Mouse (Mus musculus): ENCODE data around the gene Il21r. TPM values are rescaled to one million over a fixed set of nuclear protein-coding genes. Genes with fewer than 3 reads are reported as not detected.

Il21r gene
- polyA plus RNA-seq, 1 experiment, result not detected

GRCm38 (mm10) chr7:125604362-125605319 is 1.4 kb downstream of the Il21r start:
- H3K4me3 ChIP-seq (ENCODE audit: insufficient read depth, low read depth, low read length), result no peak overlapping the region
- no peak overlapping the region for H3K27ac ChIP-seq (ENCODE audit: insufficient read depth, low read depth, low read length)
- no peak for TF ChIP-seq CTCF (IDR thresholded peaks at IDR 0.05; ENCODE audit: insufficient read depth, low read depth, low read length)
- TF ChIP-seq POLR2A (IDR thresholded peaks at IDR 0.05; ENCODE audit: insufficient read depth, low read depth, low read length), result no peak
- H3K4me1 ChIP-seq (ENCODE audit: control insufficient read depth, insufficient read depth, low read length), result no peaks in the 10 kb centered on the region
- 85% methylated on average over 12 of the region's 12 CpGs for WGBS

GRCm38 (mm10) chr7:125605725-125606139 is 2.5 kb downstream of the Il21r start:
- 84% methylated on average over 4 of the region's 4 CpGs for WGBS
- TF ChIP-seq CTCF (IDR thresholded peaks at IDR 0.05; ENCODE audit: insufficient read depth, low read depth, low read length) (no peak), POLR2A (IDR thresholded peaks at IDR 0.05; ENCODE audit: insufficient read depth, low read depth, low read length) (no peak)
- H3K4me3 ChIP-seq (ENCODE audit: insufficient read depth, low read depth, low read length), result no peak overlapping the region
- H3K4me1 ChIP-seq (ENCODE audit: control insufficient read depth, insufficient read depth, low read length), result no peaks in the 10 kb centered on the region
- H3K27ac ChIP-seq (ENCODE audit: insufficient read depth, low read depth, low read length), result no peak overlapping the region

- Histone ChIP-seq H3K27ac (ENCODE audit: insufficient read depth, low read depth, low read length) (no peak overlapping the region), H3K4me1 (ENCODE audit: control insufficient read depth, insufficient read depth, low read length) (no peaks in the 10 kb centered on the region), H3K4me3 (ENCODE audit: insufficient read depth, low read depth, low read length) (no peak overlapping the region)
- TF ChIP-seq POLR2A (IDR thresholded peaks at IDR 0.05; ENCODE audit: insufficient read depth, low read depth, low read length) (no peak), CTCF (IDR thresholded peaks at IDR 0.05; ENCODE audit: insufficient read depth, low read depth, low read length) (no peak)
- WGBS, result 75% methylated on average over 2 of the region's 2 CpGs
Observed at GRCm38 (mm10) chr7:125606265-125607164, 3.3 kb downstream of the Il21r start.

GRCm38 (mm10) chr7:125607384-125608182 is 4.4 kb downstream of the Il21r start:
- TF ChIP-seq CTCF (IDR thresholded peaks at IDR 0.05; ENCODE audit: insufficient read depth, low read depth, low read length) (no peak), POLR2A (IDR thresholded peaks at IDR 0.05; ENCODE audit: insufficient read depth, low read depth, low read length) (no peak)
- H3K27ac ChIP-seq (ENCODE audit: insufficient read depth, low read depth, low read length), result no peak overlapping the region
- H3K4me3 ChIP-seq (ENCODE audit: insufficient read depth, low read depth, low read length), result no peak overlapping the region
- no peaks in the 10 kb centered on the region for H3K4me1 ChIP-seq (ENCODE audit: control insufficient read depth, insufficient read depth, low read length)
- WGBS, result 60% methylated on average over 6 of the region's 6 CpGs

- Histone ChIP-seq H3K4me3 (ENCODE audit: insufficient read depth, low read depth, low read length) (no peak overlapping the region), H3K27ac (ENCODE audit: insufficient read depth, low read depth, low read length) (no peak overlapping the region), H3K4me1 (ENCODE audit: control insufficient read depth, insufficient read depth, low read length) (no peaks in the 10 kb centered on the region)
- no peak for TF ChIP-seq CTCF (IDR thresholded peaks at IDR 0.05; ENCODE audit: insufficient read depth, low read depth, low read length)
- no peak for TF ChIP-seq POLR2A (IDR thresholded peaks at IDR 0.05; ENCODE audit: insufficient read depth, low read depth, low read length)
- WGBS, result 92% methylated on average over 4 of the region's 4 CpGs
Observed at GRCm38 (mm10) chr7:125608183-125608688, 5.0 kb downstream of the Il21r start.

- TF ChIP-seq CTCF (IDR thresholded peaks at IDR 0.05; ENCODE audit: insufficient read depth, low read depth, low read length), result no peak
- TF ChIP-seq POLR2A (IDR thresholded peaks at IDR 0.05; ENCODE audit: insufficient read depth, low read depth, low read length), result no peak
- no peaks in the 10 kb centered on the region for H3K4me1 ChIP-seq (ENCODE audit: control insufficient read depth, insufficient read depth, low read length)
- no peak overlapping the region for H3K4me3 ChIP-seq (ENCODE audit: insufficient read depth, low read depth, low read length)
- WGBS, result 65% methylated on average over 5 of the region's 5 CpGs
- no peak overlapping the region for H3K27ac ChIP-seq (ENCODE audit: insufficient read depth, low read depth, low read length)
Observed at GRCm38 (mm10) chr7:125613579-125613978, 10.3 kb downstream of the Il21r start.

- no peak overlapping the region for H3K27ac ChIP-seq (ENCODE audit: insufficient read depth, low read depth, low read length)
- no peaks in the 10 kb centered on the region for H3K4me1 ChIP-seq (ENCODE audit: control insufficient read depth, insufficient read depth, low read length)
- no peak for TF ChIP-seq POLR2A (IDR thresholded peaks at IDR 0.05; ENCODE audit: insufficient read depth, low read depth, low read length)
- TF ChIP-seq CTCF (IDR thresholded peaks at IDR 0.05; ENCODE audit: insufficient read depth, low read depth, low read length), result no peak
- H3K4me3 ChIP-seq (ENCODE audit: insufficient read depth, low read depth, low read length), result no peak overlapping the region
- 93% methylated on average over 7 of the region's 7 CpGs for WGBS
Observed at GRCm38 (mm10) chr7:125615453-125615852, 12.2 kb downstream of the Il21r start.

- Histone ChIP-seq H3K4me1 (ENCODE audit: control insufficient read depth, insufficient read depth, low read length) (no peaks in the 10 kb centered on the region), H3K27ac (ENCODE audit: insufficient read depth, low read depth, low read length) (no peak overlapping the region), H3K4me3 (ENCODE audit: insufficient read depth, low read depth, low read length) (no peak overlapping the region)
- WGBS, result 80% methylated on average over 7 of the region's 7 CpGs
- TF ChIP-seq CTCF (IDR thresholded peaks at IDR 0.05; ENCODE audit: insufficient read depth, low read depth, low read length) (no peak), POLR2A (IDR thresholded peaks at IDR 0.05; ENCODE audit: insufficient read depth, low read depth, low read length) (no peak)
Observed at GRCm38 (mm10) chr7:125618016-125618415, 14.8 kb downstream of the Il21r start.
